9 mouse cellular contexts compared by ENCODE assay signal in genomic region chr4:64832882-64833281, GRCm38 (mm10).
DNase-seq lines count a peak whose midpoint lies in the region; ATAC-seq and TF ChIP-seq lines count a peak whose summit lies in the region.
"Had no signal": no experiment of that assay in that cellular context is flagged by ENCODE, and none has a peak within 500 bp of the region (broad histone marks: within the 10 kb centered on the region; RNA-seq: fewer than 3 reads in every experiment).

No protein-coding gene starts in this region.

- H3K27me3 ChIP-seq in heart, postnatal 0 days (ENCODE audit: control insufficient read depth, insufficient read depth, low read length): no peaks in the 10 kb centered on the region
- no peaks in the 10 kb centered on the region for H3K27me3 ChIP-seq in midbrain, postnatal 0 days (ENCODE audit: insufficient read depth, low read length)
- no peaks in the 10 kb centered on the region for H3K27me3 ChIP-seq in midbrain, embryonic 16.5 days (ENCODE audit: control insufficient read depth, insufficient read depth, low read depth, low read length)
- H3K27me3 ChIP-seq: heart, embryonic 13.5 days had no signal

- TF ChIP-seq EP300 in heart, postnatal 0 days (IDR thresholded peaks at IDR 0.05; ENCODE audit: low read depth): no peak

- no peaks in the 10 kb centered on the region for H3K36me3 ChIP-seq in heart, postnatal 0 days (replicated peaks; ENCODE audit: control insufficient read depth, insufficient read depth, low read length)
- H3K36me3 ChIP-seq in midbrain, postnatal 0 days (ENCODE audit: insufficient read depth, low read length): no peaks in the 10 kb centered on the region
- no peaks in the 10 kb centered on the region for H3K36me3 ChIP-seq in midbrain, embryonic 16.5 days (ENCODE audit: control insufficient read depth, insufficient read depth, low read length)
- H3K36me3 ChIP-seq: heart, embryonic 13.5 days had no signal

- 39% methylated on average over 2 of the region's 2 CpGs for WGBS in heart, postnatal 0 days
- 47% methylated on average over 2 of the region's 2 CpGs for WGBS in midbrain, postnatal 0 days
- WGBS in midbrain, embryonic 16.5 days: 52% methylated on average over 2 of the region's 2 CpGs

- peak; percentile 11 for DNase-seq in heart, postnatal 0 days (ENCODE audit: low spot score)
- DNase-seq in heart, adult 9 months (ENCODE audit: low spot score in 2 of 2): no peak
- DNase-seq in midbrain, postnatal 0 days (ENCODE audit: low spot score): peak; percentile 21
- DNase-seq in embryo, embryonic 11.5 days (ENCODE audit: low read depth, low spot score): peak; percentile 9
- peak; percentile 49 for DNase-seq in retina, embryonic 14.5 days (ENCODE audit: low spot score)
- no peak for DNase-seq in adrenal gland, postnatal 25 days

- no peak overlapping the region for H3K4me3 ChIP-seq in heart, postnatal 0 days (ENCODE audit: low read depth, low read length)
- H3K4me3 ChIP-seq in midbrain, postnatal 0 days (ENCODE audit: low read depth, low read length): no peak overlapping the region
- no peak overlapping the region for H3K4me3 ChIP-seq in midbrain, embryonic 16.5 days (ENCODE audit: low read depth, low read length)
- H3K4me3 ChIP-seq: heart, embryonic 13.5 days had no signal

- H3K27ac ChIP-seq in heart, postnatal 0 days (ENCODE audit: low read depth): no peak overlapping the region
- no peak overlapping the region for H3K27ac ChIP-seq in midbrain, postnatal 0 days (ENCODE audit: low read depth, low read length)
- no peak overlapping the region for H3K27ac ChIP-seq in midbrain, embryonic 16.5 days (ENCODE audit: low read length)
- H3K27ac ChIP-seq: heart, embryonic 13.5 days had no signal

- H3K9me3 ChIP-seq in heart, postnatal 0 days (replicated peaks; ENCODE audit: control insufficient read depth, low read length): no peaks in the 10 kb centered on the region
- no peaks in the 10 kb centered on the region for H3K9me3 ChIP-seq in midbrain, postnatal 0 days (ENCODE audit: low read length)
- no peaks in the 10 kb centered on the region for H3K9me3 ChIP-seq in midbrain, embryonic 16.5 days (replicated peaks; ENCODE audit: control insufficient read depth, low read length, poor library complexity, severe bottlenecking)
- H3K9me3 ChIP-seq: heart, embryonic 13.5 days had no signal

- no peak overlapping the region for H3K9ac ChIP-seq in heart, postnatal 0 days (replicated peaks; ENCODE audit: low read depth, low read length)
- no peak overlapping the region for H3K9ac ChIP-seq in midbrain, postnatal 0 days (replicated peaks; ENCODE audit: low read length, poor library complexity, severe bottlenecking)
- no peak overlapping the region for H3K9ac ChIP-seq in midbrain, embryonic 16.5 days (ENCODE audit: low read depth, low read length)
- H3K9ac ChIP-seq: heart, embryonic 13.5 days had no signal

- no peaks in the 10 kb centered on the region for H3K4me1 ChIP-seq in heart, postnatal 0 days (ENCODE audit: control insufficient read depth, insufficient read depth)
- no peaks in the 10 kb centered on the region for H3K4me1 ChIP-seq in midbrain, postnatal 0 days (ENCODE audit: insufficient read depth, low read length)
- no peaks in the 10 kb centered on the region for H3K4me1 ChIP-seq in midbrain, embryonic 16.5 days (ENCODE audit: control insufficient read depth, insufficient read depth, low read length)
- H3K4me1 ChIP-seq: heart, embryonic 13.5 days had no signal

- no peak for ATAC-seq in heart, postnatal 0 days (ENCODE audit: insufficient read depth, low read depth)
- no peak for ATAC-seq in midbrain, postnatal 0 days (ENCODE audit: low FRiP score)
- no peak for ATAC-seq in midbrain, embryonic 16.5 days
- no peak for ATAC-seq in megakaryocyte, adult 5-6 weeks (ENCODE audit: poor library complexity, severe bottlenecking)

- no peak overlapping the region for H3K4me2 ChIP-seq in heart, postnatal 0 days (ENCODE audit: low read depth, low read length)
- H3K4me2 ChIP-seq in midbrain, postnatal 0 days (ENCODE audit: low read depth, low read length, poor library complexity, severe bottlenecking): no peak overlapping the region
- no peak overlapping the region for H3K4me2 ChIP-seq in midbrain, embryonic 16.5 days (ENCODE audit: low read length)
- H3K4me2 ChIP-seq: heart, embryonic 13.5 days had no signal

- peak; percentile 43 for TF ChIP-seq CTCF in heart, postnatal 0 days (IDR thresholded peaks at IDR 0.05; ENCODE audit: low read depth)
- TF ChIP-seq CTCF in midbrain, postnatal 0 days (IDR thresholded peaks at IDR 0.05): peak; percentile 63

Comparison
In these comparisons a context has a peak if more than half of its experiments do, and no peak if none do; other contexts are left out.
1. DNase-seq: peak in heart, postnatal 0 days (single experiment), midbrain, postnatal 0 days (single experiment), embryo, embryonic 11.5 days (single experiment) and retina, embryonic 14.5 days (single experiment); none in heart, adult 9 months (0 of 2) and adrenal gland, postnatal 25 days (single experiment).